Mouse (Mus musculus): ENCODE results near the gene Tesk1.

Gene Tesk1
- long read RNA-seq, experiment 1, partial matches to known transcripts: 12 of 13 reads
- long read RNA-seq, experiment 1, other reads (novel, unspliced or antisense): 0 of 13 reads
- long read RNA-seq, experiment 2, partial matches to known transcripts: 5 of 5 reads
- long read RNA-seq, experiment 2, other reads (novel, unspliced or antisense): 0 of 5 reads

DNA sequence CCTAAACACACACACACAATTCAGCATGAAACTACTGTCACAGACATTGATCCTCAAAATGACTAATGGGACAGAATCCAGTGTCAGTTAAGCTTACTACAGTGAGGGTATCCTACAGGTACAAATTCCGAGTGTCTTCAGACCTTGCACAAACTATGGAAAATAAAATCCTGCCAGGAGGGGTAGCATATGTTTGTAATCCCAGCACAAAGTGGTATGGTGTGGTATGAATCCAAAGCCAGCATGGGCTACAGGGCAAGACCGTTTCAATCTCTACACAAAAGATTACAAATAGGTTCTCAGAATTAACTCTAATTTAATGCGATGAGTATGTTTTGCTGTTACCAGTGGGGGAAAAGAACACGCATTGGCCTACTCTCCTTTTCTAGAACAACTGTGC lies at the start of gene Tesk1:
Gene Tesk1 (plus strand): TSS at position 301 of the 400 bp plus-strand sequence.
- intact Hi-C loops (cut with DNase I): loop anchor here (2.0 to 10.0 kb wide), 2 partner anchors 37 to 83 kb away; partner anchors contain the start of gene Tpm2

DNA sequence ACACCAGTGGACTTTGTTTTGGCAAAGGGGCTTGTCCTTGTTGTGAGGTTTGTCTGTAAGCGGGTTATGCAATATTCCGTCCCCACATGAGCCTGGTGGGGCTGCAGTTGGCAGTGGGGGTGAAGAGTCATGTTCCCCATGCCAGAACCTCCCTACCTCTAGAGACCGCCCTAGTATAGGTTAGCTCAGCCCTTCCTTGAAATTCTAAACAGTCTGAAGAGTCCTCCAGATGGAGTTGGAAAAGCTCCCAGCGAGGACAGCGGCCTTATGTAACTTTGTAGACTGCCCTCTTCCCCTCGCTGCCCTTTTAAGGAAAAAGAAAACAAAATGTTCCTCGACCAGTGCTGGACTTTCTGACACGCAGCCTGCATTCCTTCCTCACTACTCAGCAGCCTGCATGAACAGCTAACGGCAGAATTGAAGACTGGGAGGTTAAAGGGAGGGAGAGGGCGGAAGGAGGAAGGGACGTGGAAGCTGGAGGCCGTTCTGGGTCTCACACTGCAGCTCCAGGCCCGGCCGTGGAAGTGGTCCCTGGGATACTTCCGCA lies 47.3 kb upstream of the Tesk1 start:
- intact Hi-C loops (cut with DNase I): no loop called here

DNA sequence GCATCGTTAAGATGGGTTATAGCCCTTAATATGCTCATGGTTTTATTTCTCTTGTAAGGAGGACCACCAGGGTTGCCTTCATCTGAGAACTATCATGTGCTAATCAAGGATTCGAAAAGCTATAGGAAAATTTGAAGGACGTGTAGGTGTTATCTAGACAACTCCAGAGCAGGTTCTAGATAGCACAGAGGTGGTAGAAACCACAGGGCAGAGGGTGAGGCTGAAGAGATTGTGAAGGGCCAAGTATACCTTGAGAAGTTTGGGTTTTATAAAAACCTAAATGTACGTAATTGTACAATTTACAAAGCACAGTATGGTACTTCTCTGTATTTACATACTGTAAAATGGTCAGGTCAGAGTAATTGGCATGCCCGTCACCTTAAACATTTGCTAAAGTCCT lies 46.6 kb upstream of the Tesk1 start:
- intact Hi-C loops (cut with DNase I): no loop called here

DNA sequence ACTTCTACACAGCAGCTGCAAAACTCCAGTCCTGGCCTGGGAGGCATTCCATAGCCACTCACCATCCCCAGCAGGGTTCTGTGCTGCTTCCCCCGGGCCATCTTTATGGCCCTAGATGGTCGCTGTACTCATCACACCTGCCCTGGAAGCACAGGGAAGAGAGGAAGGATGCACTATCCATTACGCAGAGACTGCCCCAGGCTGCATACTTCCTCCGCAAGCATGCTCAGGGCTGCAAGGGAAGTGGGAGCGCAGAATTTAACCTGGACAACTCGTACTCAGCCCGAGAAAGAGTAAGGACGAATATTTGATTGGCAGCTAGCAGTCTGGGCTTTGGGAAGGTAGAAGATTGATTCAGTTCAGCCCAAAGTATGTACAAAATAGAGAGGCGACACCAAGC lies 45.9 kb upstream of the Tesk1 start:
- intact Hi-C loops (cut with DNase I): no loop called here

DNA sequence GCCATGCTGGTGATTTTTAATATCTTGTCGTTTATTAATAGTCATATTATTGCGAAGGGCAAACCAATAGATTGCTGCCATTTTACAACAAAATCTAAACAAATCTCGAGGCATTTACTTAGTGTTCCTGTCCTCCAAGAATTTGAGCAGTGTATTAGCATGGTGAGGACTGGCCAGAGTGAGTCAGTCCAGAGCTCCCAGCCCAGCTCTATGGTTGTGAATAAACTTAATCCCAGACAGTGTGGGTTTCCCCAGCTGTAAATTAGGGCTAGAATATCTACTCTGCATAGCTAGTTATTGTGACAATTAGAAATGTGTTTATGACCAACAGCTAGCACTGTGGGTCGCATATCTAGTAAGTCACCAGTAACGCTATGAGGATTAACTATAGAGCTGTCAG lies 45.4 kb upstream of the Tesk1 start:
- intact Hi-C loops (cut with DNase I): no loop called here

DNA sequence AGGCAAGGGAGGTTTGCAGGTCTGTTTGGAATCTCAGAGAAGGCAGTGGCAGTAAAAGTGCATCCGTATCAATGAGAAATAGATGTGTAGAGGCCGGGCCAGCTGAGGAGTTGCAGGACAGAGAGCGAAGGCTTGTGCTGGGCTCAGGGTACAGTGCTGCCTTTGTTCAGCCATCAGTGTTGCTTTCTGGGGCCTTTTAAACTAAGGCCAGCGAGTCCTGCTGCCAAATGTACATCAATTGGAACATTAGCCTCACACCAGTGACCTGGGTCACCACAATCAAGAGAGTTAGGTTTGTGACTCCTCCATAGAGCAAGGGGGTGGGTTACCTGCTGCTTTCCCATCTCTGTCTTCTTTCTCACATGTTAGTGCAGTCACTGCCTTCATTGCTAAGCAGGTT lies 43.7 kb upstream of the Tesk1 start:
- intact Hi-C loops (cut with DNase I): no loop called here

DNA sequence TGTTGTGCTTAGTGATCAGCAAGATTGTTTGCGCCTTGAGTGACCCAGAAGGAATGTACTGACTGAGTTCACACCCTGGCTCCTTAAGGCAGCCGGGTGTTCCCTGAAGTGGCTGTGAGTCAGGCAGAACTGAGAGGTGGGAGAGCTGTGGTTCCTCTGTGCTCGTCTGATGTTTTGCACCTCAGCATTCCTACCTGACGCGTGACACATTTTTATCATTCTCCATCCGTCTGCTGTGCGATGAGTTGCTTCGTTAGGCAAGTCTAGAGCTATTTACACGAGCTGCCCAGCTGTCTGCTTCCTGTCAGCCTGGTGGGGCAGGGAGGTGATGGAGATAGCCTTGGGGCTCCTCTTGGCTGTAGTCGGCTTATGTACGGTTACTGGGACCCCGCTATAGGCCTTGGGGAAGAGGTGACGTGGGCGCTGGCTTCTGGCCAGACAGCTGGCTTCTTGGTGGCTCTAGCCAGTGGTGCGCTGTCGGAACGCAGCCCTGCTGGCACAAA lies 42.9 kb upstream of the Tesk1 start:
- intact Hi-C loops (cut with DNase I): no loop called here

DNA sequence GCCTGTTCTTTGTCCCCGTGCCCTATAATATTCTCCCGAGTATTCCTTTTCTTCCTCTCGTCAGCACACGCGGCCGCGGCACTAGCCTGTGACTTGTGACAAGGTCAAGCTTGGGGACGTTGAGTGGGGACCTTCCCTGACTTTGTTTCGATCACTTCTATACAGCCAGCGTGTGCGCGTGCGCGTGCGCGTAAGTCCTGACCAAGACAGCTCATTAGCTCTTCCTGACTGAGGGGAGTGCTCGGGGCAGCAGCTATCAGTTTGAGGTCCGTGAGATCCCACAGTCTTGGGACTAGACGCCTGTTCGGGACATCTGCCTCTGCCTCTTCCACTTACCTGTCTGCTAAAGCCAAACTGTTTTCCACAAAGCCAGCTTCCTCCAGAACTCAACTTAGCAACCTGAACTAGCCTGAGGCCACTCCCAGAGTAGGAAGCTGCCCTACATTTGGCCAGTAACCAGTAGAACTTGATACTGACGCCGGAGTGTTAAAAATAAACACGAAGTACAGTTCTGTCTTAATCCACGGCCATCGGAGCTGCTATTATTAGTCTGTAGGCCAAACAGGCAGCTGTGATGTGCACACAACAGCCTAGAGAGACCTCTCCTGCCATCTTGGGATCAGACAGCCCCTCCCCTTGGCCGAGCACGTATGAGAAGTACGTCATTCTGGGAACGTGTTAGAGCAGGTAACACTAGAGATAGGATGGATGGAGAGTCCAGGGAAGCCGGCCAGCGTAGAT lies 42.2 kb upstream of the Tesk1 start:
- intact Hi-C loops (cut with DNase I): no loop called here

DNA sequence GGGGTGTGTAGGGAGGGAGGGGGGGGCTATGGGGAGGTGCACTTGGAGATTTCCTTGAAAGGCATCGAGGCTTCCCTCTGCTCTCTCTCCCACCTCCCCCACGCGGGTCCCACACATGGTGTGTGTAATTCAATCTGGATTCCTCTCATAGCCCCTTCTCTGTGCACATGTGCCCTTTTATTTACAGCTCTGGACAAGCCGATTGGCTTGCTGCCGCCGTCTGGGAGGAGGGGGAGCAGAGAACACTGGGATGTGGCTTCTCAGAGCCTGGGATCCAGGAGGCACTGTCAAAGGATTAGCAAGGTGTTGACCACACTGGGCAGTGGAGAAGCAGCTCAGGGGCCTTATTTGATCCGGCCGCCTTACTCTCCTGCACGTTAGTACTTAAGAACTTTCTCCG lies 40.8 kb upstream of the Tesk1 start:
- intact Hi-C loops (cut with DNase I): no loop called here

DNA sequence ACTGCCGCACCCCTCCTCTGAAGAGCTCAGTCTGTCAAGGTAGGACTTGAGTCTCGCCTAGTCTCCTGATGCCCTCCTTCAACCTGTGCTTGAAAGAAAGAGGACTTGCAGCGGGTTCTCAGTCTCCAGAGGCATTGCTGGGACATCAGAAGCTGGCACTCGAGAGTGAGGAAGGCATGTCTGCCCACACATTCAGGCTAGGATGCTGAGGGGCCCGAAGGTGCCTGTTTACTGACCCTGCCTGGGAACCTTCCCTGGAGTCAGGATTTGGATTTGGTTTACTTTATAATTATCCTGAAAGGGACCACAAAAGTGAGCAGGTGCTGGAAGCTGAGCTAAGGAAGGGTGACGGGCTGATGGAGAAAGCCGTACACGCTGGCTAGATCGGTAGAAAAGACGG lies 40.3 kb upstream of the Tesk1 start:
- intact Hi-C loops (cut with DNase I): no loop called here

DNA sequence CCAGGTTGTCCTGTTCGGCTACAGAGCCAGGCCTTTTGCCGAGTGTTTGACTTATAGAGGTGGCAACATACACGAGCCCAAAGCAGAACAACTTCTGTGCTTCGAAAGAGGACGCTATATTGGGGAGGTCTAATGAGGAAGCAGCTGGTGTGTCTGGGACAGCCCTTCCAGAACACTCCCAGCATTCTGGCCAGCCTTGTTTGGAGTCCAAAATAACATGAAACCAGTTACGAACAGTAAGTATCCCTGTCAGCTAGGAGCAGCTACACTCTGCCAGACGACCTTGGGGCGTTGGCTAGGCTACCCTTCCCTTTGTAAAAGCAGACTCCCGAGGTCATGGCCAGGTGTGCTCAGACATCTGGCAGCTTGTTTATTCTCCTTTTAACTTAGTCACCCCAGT lies 39.5 kb upstream of the Tesk1 start:
- intact Hi-C loops (cut with DNase I): no loop called here

DNA sequence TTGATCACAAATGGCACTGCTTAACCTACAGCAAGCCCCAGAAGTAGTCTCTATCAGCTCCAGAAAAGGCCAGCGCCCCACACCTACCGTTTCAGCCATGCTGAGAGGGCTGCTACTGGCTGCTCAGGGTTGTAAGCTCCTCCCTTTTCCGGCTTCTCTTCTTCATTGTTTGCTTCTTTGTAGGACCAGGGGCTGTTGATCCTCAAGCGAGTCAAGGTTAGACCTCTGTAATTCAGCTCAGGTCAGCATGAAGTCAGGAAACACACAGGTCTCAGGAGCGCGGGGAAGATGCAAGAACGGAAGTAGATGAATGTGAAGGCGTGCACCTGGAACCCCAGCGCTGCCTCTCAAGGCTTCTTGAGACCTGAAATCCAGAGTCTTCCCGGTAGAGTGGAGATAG lies 37.0 kb upstream of the Tesk1 start:
- intact Hi-C loops (cut with DNase I): no loop called here

DNA sequence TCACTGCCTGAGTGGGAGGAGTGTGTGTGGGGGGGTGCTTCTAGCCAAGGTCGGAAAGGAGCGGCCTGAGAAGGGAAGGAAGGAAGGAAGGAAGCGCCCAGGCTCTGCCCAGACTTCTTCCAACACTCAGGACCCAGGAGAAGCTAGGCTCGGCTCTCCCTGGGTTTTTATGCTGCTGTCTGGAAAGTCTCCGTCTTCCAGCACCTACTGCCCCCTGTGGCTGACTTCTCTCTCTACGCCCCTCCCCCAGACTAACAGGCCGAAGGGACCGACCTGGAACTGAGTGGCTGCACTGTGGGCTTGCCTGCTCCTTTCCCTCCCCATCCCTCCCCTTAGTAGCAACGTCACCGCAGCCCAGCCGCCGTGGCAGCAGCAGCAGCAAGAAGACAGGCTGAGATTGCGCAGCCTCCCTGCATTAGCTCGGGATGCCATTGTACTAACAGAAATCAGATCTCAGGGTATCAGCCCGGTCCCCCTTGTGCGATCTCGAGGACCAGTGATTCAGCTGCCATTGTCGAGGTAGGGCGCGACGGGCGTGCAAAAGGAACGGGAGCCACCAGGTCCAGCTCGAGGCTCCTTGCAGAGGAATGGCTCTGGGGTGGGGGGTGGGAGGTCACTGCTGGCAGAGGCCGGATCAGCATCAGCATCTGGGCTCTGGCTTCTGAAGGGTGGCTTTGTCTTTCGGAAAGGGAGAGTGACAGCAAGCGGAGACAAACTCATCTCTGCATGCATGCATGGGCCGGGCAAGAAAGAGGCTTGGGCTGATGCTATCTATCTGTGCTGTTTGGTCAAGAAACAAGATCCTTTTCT lies 35.4 kb upstream of the Tesk1 start:
- intact Hi-C loops (cut with DNase I): no loop called here

DNA sequence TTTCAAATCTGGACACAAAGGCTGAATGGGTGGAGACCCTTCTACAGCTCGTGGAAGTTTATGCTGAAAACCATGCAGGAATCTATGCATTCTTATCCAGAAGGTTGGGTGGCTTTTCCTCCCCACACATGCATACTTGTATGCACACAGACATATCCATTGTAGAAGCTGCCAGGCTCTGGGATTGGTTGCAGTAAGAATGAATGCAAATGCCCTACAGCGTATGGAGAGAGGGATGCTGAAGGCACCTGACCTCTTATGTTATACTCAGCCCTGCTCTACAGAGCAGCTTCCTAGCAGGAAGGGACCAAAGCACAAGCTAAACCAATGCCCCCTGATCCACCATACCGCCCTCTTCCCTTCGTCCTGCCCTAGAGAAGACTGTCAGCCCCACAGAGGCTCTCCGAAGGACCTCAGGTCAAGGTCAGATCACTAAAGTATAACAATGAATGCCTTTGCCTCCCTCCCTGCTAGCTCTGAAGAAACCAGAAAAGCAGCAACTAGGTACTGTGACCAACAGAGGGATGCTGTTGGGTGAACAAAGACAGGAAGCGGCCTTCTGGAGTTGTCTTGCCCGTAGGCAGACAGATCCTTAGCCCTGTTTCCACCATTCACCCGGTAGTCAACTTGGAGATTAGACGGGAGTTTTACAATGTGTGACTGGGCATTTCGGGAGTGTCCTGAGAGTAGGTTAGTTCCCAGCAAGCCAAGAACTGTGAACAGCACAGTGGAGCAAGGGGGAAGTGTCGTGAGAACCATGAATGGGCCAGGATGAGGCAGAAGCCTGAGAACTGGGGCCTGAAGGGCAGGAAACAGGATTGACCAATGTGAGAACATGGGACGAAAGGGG lies 34.4 kb upstream of the Tesk1 start:
- intact Hi-C loops (cut with DNase I): no loop called here

DNA sequence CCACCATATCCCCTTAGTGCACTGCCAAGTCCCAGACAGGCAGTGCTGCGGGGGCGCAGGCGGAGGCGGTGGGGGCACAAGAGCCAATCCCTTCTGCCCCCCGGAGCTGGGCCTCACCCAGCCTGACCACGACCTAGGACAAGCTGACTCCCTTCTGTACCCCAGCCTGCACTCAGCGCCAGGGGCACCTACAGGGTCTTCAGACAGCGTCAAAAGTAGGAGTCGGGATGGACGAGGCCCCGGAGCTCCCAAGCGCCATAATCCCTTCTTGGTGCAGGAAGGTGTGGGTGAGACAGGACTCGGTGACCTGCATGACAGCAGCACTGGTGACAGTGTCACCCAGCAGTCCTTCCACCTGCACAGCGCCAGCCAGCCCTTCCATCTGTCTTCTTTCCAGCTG lies 27.0 kb upstream of the Tesk1 start:
- intact Hi-C loops (cut with DNase I): no loop called here

DNA sequence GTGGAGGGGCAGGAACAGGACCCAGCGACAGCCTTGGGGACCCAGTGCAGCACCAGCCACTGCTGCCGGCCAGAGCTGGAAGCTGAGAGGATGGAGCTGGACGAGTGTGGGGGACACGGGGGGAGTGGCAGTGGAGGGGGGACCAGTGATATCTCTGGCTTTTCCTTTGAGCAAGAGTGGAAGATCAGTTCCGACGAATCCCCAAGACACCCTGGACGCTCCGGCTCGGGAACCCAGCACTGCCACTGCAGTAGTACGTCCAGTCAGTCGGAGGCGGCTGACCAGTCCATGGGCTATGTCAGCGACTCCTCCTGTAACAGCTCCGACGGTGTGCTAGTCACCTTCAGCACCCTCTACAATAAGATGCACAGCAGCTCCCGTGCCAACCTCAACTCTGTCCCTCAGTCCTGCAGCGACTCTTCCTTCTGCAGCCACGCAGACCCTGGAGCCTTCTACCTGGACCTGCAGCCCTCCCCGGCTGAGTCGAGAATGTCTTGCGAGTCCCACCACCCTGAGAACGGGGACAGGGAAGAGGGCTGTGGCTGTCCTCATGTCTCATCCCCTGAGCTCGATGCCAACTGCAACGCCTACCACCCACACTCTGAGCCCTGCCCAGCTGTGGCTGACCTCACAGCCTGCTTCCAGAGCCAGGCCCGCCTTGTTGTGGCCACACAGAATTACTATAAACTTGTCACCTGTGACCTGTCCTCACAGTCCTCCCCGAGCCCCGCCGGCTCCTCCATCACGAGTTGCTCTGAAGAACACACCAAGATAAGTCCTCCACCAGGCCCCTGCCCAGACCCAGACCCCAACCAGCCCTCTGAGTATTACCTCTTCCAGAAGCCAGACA lies 26.3 kb upstream of the Tesk1 start:
- intact Hi-C loops (cut with DNase I): no loop called here

DNA sequence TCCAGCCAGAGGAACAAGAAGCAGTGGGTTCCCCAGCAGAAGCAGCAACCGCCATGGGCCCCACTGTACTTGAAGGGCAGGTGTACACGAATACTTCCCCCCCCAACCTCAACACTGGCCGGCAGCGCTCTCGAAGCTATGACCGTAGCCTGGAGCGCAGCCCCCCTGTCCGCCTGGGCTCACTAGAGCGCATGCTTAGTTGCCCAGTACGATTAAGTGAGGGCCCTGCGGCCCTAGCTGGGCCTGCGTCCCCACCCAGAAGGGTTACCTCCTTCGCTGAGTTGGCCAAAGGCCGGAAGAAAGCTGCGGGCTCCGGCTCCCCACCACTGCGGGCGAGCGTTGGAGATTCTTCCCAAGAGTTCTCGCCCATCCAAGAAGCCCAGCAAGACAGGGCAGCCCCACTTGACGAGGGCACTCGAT lies 25.7 kb upstream of the Tesk1 start:
- intact Hi-C loops (cut with DNase I): no loop called here

DNA sequence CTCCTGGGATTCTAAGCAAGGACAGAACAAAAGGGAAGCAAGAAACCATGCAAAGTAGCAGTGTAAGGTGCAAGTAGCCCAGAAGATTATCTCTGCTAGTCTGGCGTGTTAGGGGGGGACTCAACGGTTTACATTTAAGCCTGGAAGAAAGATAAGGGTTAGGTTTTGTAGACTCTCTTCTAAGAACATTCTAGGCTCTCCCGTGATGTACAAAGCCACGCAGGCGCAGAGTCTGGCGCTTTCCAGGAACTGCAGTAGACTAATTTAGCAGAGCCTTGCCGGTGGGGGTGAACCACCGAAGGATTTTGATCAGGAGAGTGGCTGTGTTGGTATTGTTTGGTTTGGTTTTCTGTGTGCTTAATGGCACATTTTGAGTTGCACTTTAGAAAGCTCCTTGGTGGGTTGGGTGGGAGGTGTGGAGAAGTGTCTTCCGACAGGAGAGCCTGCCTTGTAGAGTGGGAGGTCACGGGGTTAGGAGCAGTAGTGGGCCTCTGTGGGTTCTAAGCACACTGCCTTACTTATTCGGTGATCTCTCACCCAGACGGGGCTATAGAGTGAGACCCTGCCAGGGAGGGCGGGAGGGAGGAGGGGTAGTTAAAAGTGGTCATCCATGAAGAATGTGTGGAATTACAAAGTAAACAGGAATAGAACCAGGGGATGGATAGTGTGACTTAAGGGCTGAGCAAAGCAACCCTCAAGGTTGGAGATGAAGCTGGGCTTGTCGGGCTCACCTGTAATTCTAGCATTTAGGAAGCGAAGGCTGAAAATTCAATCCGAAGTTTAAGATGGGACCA lies 24.3 kb upstream of the Tesk1 start:
- intact Hi-C loops (cut with DNase I): no loop called here

DNA sequence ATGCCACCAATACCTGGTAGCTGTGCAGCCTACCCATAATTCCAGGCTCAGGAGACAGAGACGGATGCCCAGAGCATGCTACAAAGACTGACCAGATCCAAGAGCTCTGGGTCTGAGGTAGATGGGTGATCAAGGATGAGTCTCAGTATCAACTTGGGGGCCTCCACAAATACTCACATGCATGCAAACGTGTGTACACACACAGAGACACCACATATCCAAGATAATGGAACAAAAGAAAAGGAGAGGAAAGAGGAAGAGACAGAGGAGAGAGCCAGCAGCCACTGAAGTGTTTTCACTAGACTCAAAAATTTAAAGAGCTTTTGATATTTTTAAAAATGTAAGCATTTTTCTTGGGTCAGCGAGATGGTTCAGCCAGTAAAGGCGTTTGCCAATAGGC lies 23.3 kb upstream of the Tesk1 start:
- intact Hi-C loops (cut with DNase I): no loop called here
